Mouse (Mus musculus): Measurements from ENCODE around the gene Fthl17a.

GRCm38 (mm10) chrX:85249379-85249778 is at the start of gene Fthl17a:
- TF ChIP-seq EP300 (IDR thresholded peaks at IDR 0.05) (no peak), CTCF (IDR thresholded peaks at IDR 0.05) (no peak)

Data from lung, postnatal 0 days (tissue).